Comparison of ENCODE assay signal across 8 mouse cellular contexts in the genomic region with DNA sequence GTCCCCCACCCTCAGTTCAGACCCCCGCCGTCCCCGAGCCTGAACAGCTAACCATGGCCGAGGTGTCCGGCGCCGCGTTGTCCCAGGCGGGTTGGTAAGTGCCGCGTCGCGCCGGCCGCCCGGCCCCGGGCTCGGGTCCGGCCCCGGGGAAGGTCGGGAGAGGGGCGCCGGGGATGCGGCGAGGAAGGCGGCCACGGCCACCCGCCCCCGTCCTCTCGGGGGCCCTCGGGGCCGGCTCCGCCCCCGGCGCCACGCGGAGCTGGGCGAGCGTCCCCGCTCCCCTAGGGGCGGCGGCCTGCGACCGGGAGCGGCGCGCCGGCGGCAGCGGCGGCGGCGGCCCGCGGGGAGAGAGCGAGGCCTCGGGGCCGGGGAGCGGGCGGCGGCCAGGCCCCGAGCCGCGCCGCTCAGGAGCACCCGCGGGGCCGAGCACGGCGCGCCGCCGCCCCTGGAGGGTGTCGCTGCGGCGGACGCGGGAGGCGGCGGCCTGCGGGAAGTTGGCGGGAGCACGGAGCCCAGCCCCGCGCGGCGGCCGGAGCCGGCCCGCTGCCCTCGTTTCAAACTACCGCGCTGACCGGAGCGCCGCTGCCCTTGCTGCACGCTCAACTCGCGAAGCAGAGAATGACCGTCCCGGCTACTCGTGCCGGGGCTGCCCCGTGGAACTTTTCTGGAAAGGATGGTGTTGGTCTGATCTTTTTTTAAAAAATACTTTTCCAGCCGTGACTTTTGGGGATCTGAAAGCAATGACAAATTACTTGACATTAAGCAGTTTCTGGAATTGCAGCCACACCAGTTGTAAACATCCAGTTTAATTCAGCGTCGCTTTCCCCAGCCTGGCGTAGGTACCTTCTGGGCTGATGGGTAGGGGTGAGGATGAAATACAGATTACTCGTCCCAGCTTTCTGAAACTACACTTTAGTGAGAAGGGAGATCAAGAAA. TPM values are rescaled to one million over a fixed set of nuclear protein-coding genes. Genes with fewer than 3 reads are reported as not detected.
DNase-seq lines count a peak whose midpoint lies in the region; ATAC-seq and TF ChIP-seq lines count a peak whose summit lies in the region.

No protein-coding gene starts in this region.

- H3K9ac ChIP-seq in intestine, embryonic 15.5 days = peak overlapping the region; percentile 94
- peak overlapping the region; percentile 97 for H3K9ac ChIP-seq in limb, embryonic 13.5 days
- H3K9ac ChIP-seq in midbrain, embryonic 13.5 days (replicated peaks) = peak overlapping the region; percentile 90

- ATAC-seq in intestine, embryonic 15.5 days = peak; percentile 75
- peak; percentile 71 for ATAC-seq in limb, embryonic 13.5 days (ENCODE audit: low FRiP score, low read depth)
- ATAC-seq in midbrain, embryonic 13.5 days = peak; percentile 84

- WGBS in thymus, adult 2 months = 3% methylated on average over 109 of the region's 109 CpGs
- WGBS in intestine, embryonic 15.5 days = under 1% methylated on average over 91 of the region's 109 CpGs
- WGBS in limb, embryonic 13.5 days = under 1% methylated on average over 72 of the region's 109 CpGs
- under 1% methylated on average over 60 of the region's 109 CpGs for WGBS in midbrain, embryonic 13.5 days

- TF ChIP-seq POLR2A in thymus, adult 2 months (IDR thresholded peaks at IDR 0.05; ENCODE audit: control insufficient read depth, extremely low read depth, insufficient read depth, low read length, poor library complexity) = 0 out of 2 replicates have a peak, but pooled peaks have one; percentile 11

- H3K27me3 ChIP-seq in thymus, adult 2 months (ENCODE audit: control insufficient read depth, insufficient read depth, low read length) = no peaks in the 10 kb centered on the region
- no peaks in the 10 kb centered on the region for H3K27me3 ChIP-seq in intestine, embryonic 15.5 days (replicated peaks)
- H3K27me3 ChIP-seq in limb, embryonic 13.5 days = no peaks in the 10 kb centered on the region
- no peaks in the 10 kb centered on the region for H3K27me3 ChIP-seq in midbrain, embryonic 13.5 days

- no peaks in the 10 kb centered on the region for H3K9me3 ChIP-seq in intestine, embryonic 15.5 days
- no peaks in the 10 kb centered on the region for H3K9me3 ChIP-seq in limb, embryonic 13.5 days
- H3K9me3 ChIP-seq in midbrain, embryonic 13.5 days = no peaks in the 10 kb centered on the region

- H3K27ac ChIP-seq in thymus, adult 2 months (ENCODE audit: control insufficient read depth, insufficient read depth, low read length) = peak overlapping the region; percentile 64; the same call in 1 of the 2 replicates
- H3K27ac ChIP-seq in intestine, embryonic 15.5 days = peak overlapping the region; percentile 100
- H3K27ac ChIP-seq in limb, embryonic 13.5 days = peak overlapping the region; percentile 99
- peak overlapping the region; percentile 99 for H3K27ac ChIP-seq in midbrain, embryonic 13.5 days

- no peak for TF ChIP-seq CTCF in thymus, adult 2 months (IDR thresholded peaks at IDR 0.05; ENCODE audit: borderline replicate concordance, control insufficient read depth, extremely low read depth, insufficient read depth, low read length, poor library complexity)

- DNase-seq in thymus, adult 2 months = peak; percentile 40
- no peak for DNase-seq in thymus, postnatal 4 days
- DNase-seq in embryo, embryonic 10 days (ENCODE audit: low spot score) = peak; percentile 45
- peak; percentile 63 for DNase-seq in gastrocnemius, postnatal 25 days
- peak; percentile 61 to 63 for DNase-seq in spleen, postnatal 10 days (ENCODE audit: low spot score in 2 of 2)

- H3K4me3 ChIP-seq in thymus, adult 2 months (ENCODE audit: control insufficient read depth, insufficient read depth, low read length) = peak overlapping the region; percentile 95
- H3K4me3 ChIP-seq in intestine, embryonic 15.5 days (replicated peaks) = peak overlapping the region; percentile 85
- peak overlapping the region; percentile 72 for H3K4me3 ChIP-seq in limb, embryonic 13.5 days
- H3K4me3 ChIP-seq in midbrain, embryonic 13.5 days (replicated peaks) = peak overlapping the region; percentile 85

- no peaks in the 10 kb centered on the region for H3K36me3 ChIP-seq in thymus, adult 2 months (ENCODE audit: control insufficient read depth, insufficient read depth, low read length)
- H3K36me3 ChIP-seq in intestine, embryonic 15.5 days = no peaks in the 10 kb centered on the region
- no peaks in the 10 kb centered on the region for H3K36me3 ChIP-seq in limb, embryonic 13.5 days
- H3K36me3 ChIP-seq in midbrain, embryonic 13.5 days = no peaks in the 10 kb centered on the region

- peak overlapping the region; percentile 84 for H3K4me2 ChIP-seq in intestine, embryonic 15.5 days (replicated peaks)
- H3K4me2 ChIP-seq in limb, embryonic 13.5 days (replicated peaks) = peak overlapping the region; percentile 79
- peak overlapping the region; percentile 74 for H3K4me2 ChIP-seq in midbrain, embryonic 13.5 days (replicated peaks)

- H3K4me1 ChIP-seq in thymus, adult 2 months (replicated peaks; ENCODE audit: control insufficient read depth, insufficient read depth, low read length) = no peaks in the 10 kb centered on the region
- H3K4me1 ChIP-seq in intestine, embryonic 15.5 days (replicated peaks) = no peaks in the 10 kb centered on the region
- peaks cover 24% of the 10 kb centered on the region for H3K4me1 ChIP-seq in limb, embryonic 13.5 days
- H3K4me1 ChIP-seq in midbrain, embryonic 13.5 days (replicated peaks) = peaks cover 26% of the 10 kb centered on the region

RNA-seq across cellular contexts. Expression of gene Tdrd3, which starts 0.6 kb away (rescaled TPM):
- polyA plus RNA-seq in thymus, adult 2 months (2012; rRNA removed) = 1.9 and 2.5 TPM in 2 replicates
- total RNA-seq in gastrocnemius, postnatal 25 days (2021) = 10 to 100 TPM; 16.8 to 17.0 TPM
- polyA plus RNA-seq in intestine, embryonic 15.5 days (2015; fragmentation: Nextera tagmentation; extraction: Ambion mirVana) = 19.4 and 22.3 TPM in 2 replicates
- polyA plus RNA-seq in limb, embryonic 13.5 days (2015; fragmentation: Nextera tagmentation; extraction: Ambion mirVana) = 39.4 and 39.7 TPM in 2 replicates
- 45.5 and 46.2 TPM in 2 replicates for polyA plus RNA-seq in midbrain, embryonic 13.5 days (2015; fragmentation: Nextera tagmentation; extraction: Ambion mirVana)
